Mouse (Mus musculus): Measurements from ENCODE around the gene Sft2d2. TPM values are rescaled to one million over a fixed set of nuclear protein-coding genes. Genes with fewer than 3 reads are reported as not detected.

Sft2d2 gene
- polyA plus RNA-seq, 1 experiment from 2014 or later: 14.0 TPM

DNA sequence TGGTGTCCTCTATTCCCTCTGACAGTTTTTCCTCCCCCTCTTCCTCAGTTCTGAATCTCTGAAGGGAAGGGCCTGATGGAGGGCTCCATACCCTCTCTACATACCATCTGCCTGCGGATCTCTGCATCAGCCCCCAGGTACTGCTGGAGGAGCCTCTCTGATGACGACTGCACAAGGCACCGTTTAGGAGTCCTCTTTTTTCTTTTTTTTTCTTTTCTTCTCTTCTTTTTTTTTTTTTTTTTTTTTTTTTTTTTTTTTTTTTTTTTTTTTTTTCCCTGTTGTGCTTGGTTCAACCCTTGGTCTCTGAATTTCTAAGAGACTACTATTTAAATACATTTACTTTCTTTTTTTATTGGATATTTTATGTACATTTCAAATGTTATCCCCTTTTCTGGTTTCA, 24.8 kb downstream of the Sft2d2 start:
- Histone ChIP-seq H3K4me3 (ENCODE audit: low read depth, low read length) (no peak overlapping the region), H3K9ac (ENCODE audit: low read length) (no peak overlapping the region), H3K4me1 (replicated peaks; ENCODE audit: control insufficient read depth, insufficient read depth, low read length) (no peaks in the 10 kb centered on the region), H3K36me3 (ENCODE audit: control insufficient read depth, insufficient read depth, low read length) (no peaks in the 10 kb centered on the region), H3K27me3 (ENCODE audit: control insufficient read depth, insufficient read depth, low read length) (no peaks in the 10 kb centered on the region), H3K4me2 (ENCODE audit: low read depth, low read length, severe bottlenecking) (no peak overlapping the region), H3K27ac (ENCODE audit: low read depth, low read length) (no peak overlapping the region), H3K9me3 (ENCODE audit: control insufficient read depth, low read length) (no peaks in the 10 kb centered on the region)
- ATAC-seq (replicated peaks; ENCODE audit: low FRiP score) (no peak), DNase-seq (ENCODE audit: low spot score) (peak; percentile 9)
- 89% methylated on average over 3 of the region's 3 CpGs for WGBS

DNA sequence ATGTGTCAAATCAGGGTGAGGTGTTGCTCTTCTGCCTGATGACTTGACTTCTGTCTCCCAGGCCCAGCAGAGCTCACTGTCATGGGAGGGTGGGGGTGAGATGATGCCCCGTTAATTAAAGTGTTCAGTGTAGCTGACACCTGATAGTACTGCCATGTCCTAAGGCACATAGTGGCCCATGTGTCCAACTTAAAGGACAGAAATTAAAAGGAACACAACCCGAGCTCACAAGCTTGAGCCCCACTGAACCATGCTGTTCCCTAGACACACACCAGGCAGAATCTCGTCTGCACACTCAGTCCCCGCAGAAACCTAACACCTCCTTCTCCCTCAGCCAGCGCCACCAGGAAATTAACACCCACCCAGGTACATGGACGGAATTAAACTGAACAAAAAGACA, 29.3 kb downstream of the Sft2d2 start:
- DNase-seq (ENCODE audit: low spot score): peak; percentile 19
- Histone ChIP-seq H3K27me3 (ENCODE audit: control insufficient read depth, insufficient read depth, low read length) (no peaks in the 10 kb centered on the region), H3K4me2 (ENCODE audit: low read depth, low read length, severe bottlenecking) (no peak overlapping the region), H3K36me3 (ENCODE audit: control insufficient read depth, insufficient read depth, low read length) (no peaks in the 10 kb centered on the region), H3K9me3 (ENCODE audit: control insufficient read depth, low read length) (no peaks in the 10 kb centered on the region), H3K4me3 (ENCODE audit: low read depth, low read length) (no peak overlapping the region), H3K4me1 (replicated peaks; ENCODE audit: control insufficient read depth, insufficient read depth, low read length) (no peaks in the 10 kb centered on the region), H3K9ac (ENCODE audit: low read length) (no peak overlapping the region), H3K27ac (ENCODE audit: low read depth, low read length) (no peak overlapping the region)
- ATAC-seq (replicated peaks; ENCODE audit: low FRiP score): no peak
- 63% methylated on average over 6 of the region's 6 CpGs for WGBS

GRCm38 (mm10) chr1:165160723-165161405, 33.4 kb downstream of the Sft2d2 start, which contains the start of gene Tbx19:
Gene Tbx19 (minus strand): TSS chr1:165160773.
- H3K4me1 ChIP-seq (replicated peaks; ENCODE audit: control insufficient read depth, insufficient read depth, low read length): no peaks in the 10 kb centered on the region
- 88% methylated on average over 8 of the region's 8 CpGs for WGBS

DNA sequence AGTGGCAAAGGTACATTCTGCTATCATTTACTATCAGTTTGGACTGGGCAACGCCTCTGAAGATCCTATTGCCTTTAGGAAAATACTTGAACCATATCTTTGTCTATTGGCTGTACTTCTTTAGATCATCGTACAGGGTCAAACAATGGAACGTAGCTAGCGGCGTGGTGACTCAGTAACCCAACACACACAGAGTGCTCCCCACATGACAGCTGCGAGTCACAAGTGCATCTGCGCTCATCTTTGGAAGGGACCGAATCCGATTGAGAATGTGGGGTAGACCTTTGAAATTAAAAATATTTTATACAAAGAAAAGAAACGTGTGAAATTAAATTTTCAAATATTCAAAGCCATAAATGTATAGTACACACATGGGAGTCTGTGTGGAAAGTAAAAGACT, 35.4 kb downstream of the Sft2d2 start:
- ATAC-seq (replicated peaks; ENCODE audit: low FRiP score) (no peak), DNase-seq (ENCODE audit: low spot score) (peak; percentile 20)
- no peaks in the 10 kb centered on the region for H3K4me1 ChIP-seq (replicated peaks; ENCODE audit: control insufficient read depth, insufficient read depth, low read length)
- WGBS: 81% methylated on average over 10 of the region's 10 CpGs
- no peaks in the 10 kb centered on the region for H3K36me3 ChIP-seq (ENCODE audit: control insufficient read depth, insufficient read depth, low read length)
- no peak overlapping the region for H3K4me3 ChIP-seq (ENCODE audit: low read depth, low read length)
- H3K27ac ChIP-seq (ENCODE audit: low read depth, low read length): no peak overlapping the region
- H3K9me3 ChIP-seq (ENCODE audit: control insufficient read depth, low read length): no peaks in the 10 kb centered on the region
- H3K4me2 ChIP-seq (ENCODE audit: low read depth, low read length, severe bottlenecking): no peak overlapping the region
- no peak overlapping the region for H3K9ac ChIP-seq (ENCODE audit: low read length)
- H3K27me3 ChIP-seq (ENCODE audit: control insufficient read depth, insufficient read depth, low read length): no peaks in the 10 kb centered on the region

More at GRCm38 (mm10) chr1:165160723-165161405, 33.4 kb downstream of the Sft2d2 start, which contains the start of gene Tbx19:
- H3K27me3 ChIP-seq (ENCODE audit: control insufficient read depth, insufficient read depth, low read length): no peaks in the 10 kb centered on the region
- H3K4me2 ChIP-seq (ENCODE audit: low read depth, low read length, severe bottlenecking): no peak within 1 kb of the TSS
- no peak within 1 kb of the TSS for H3K27ac ChIP-seq (ENCODE audit: low read depth, low read length)
- H3K9me3 ChIP-seq (ENCODE audit: control insufficient read depth, low read length): no peaks in the 10 kb centered on the region
- no peak within 1 kb of the TSS for H3K9ac ChIP-seq (ENCODE audit: low read length)
- no peaks in the 10 kb centered on the region for H3K36me3 ChIP-seq (ENCODE audit: control insufficient read depth, insufficient read depth, low read length)
- no peak for ATAC-seq (replicated peaks; ENCODE audit: low FRiP score)
- DNase-seq (ENCODE audit: low spot score): peak; percentile 25
- no peak within 1 kb of the TSS for H3K4me3 ChIP-seq (ENCODE audit: low read depth, low read length)

GRCm38 (mm10) chr1:165154162-165154561, 40.1 kb downstream of the Sft2d2 start:
- DNase-seq (ENCODE audit: low spot score): no peak
- Histone ChIP-seq H3K4me2 (ENCODE audit: low read depth, low read length, severe bottlenecking) (no peak overlapping the region), H3K27ac (ENCODE audit: low read depth, low read length) (no peak overlapping the region), H3K27me3 (ENCODE audit: control insufficient read depth, insufficient read depth, low read length) (no peaks in the 10 kb centered on the region), H3K9ac (ENCODE audit: low read length) (no peak overlapping the region), H3K4me3 (ENCODE audit: low read depth, low read length) (no peak overlapping the region), H3K9me3 (ENCODE audit: control insufficient read depth, low read length) (no peaks in the 10 kb centered on the region), H3K4me1 (replicated peaks; ENCODE audit: control insufficient read depth, insufficient read depth, low read length) (no peaks in the 10 kb centered on the region), H3K36me3 (ENCODE audit: control insufficient read depth, insufficient read depth, low read length) (no peaks in the 10 kb centered on the region)
- no peak for ATAC-seq (replicated peaks; ENCODE audit: low FRiP score)
- 90% methylated on average over 4 of the region's 4 CpGs for WGBS

DNA sequence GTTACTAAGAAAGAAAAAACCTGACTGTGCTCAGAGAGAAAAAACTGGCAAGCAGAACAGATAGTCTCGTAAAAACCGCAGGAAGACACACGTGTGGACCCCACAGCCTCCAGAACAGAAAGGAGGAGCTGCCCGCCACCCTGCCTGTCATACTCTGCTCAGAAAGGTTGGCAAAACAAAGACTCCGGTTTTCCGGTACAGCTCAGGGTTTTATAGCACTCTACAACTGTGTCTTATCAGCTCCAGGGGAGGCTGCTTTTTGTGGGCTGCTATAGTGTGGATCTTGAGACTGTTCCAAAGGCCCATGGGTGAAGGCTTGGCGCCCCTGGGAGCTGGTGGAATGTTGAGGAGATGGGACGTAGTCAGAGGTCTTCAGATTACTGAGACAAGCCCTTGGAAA, 43.0 kb downstream of the Sft2d2 start:
- H3K36me3 ChIP-seq (ENCODE audit: control insufficient read depth, insufficient read depth, low read length): no peaks in the 10 kb centered on the region
- no peaks in the 10 kb centered on the region for H3K9me3 ChIP-seq (ENCODE audit: control insufficient read depth, low read length)
- no peak overlapping the region for H3K9ac ChIP-seq (ENCODE audit: low read length)
- H3K4me1 ChIP-seq (replicated peaks; ENCODE audit: control insufficient read depth, insufficient read depth, low read length): no peaks in the 10 kb centered on the region
- no peaks in the 10 kb centered on the region for H3K27me3 ChIP-seq (ENCODE audit: control insufficient read depth, insufficient read depth, low read length)
- no peak overlapping the region for H3K4me3 ChIP-seq (ENCODE audit: low read depth, low read length)
- H3K27ac ChIP-seq (ENCODE audit: low read depth, low read length): no peak overlapping the region
- ATAC-seq (replicated peaks; ENCODE audit: low FRiP score) (no peak), DNase-seq (ENCODE audit: low spot score) (no peak)
- WGBS: 83% methylated on average over 8 of the region's 8 CpGs
- no peak overlapping the region for H3K4me2 ChIP-seq (ENCODE audit: low read depth, low read length, severe bottlenecking)

DNA sequence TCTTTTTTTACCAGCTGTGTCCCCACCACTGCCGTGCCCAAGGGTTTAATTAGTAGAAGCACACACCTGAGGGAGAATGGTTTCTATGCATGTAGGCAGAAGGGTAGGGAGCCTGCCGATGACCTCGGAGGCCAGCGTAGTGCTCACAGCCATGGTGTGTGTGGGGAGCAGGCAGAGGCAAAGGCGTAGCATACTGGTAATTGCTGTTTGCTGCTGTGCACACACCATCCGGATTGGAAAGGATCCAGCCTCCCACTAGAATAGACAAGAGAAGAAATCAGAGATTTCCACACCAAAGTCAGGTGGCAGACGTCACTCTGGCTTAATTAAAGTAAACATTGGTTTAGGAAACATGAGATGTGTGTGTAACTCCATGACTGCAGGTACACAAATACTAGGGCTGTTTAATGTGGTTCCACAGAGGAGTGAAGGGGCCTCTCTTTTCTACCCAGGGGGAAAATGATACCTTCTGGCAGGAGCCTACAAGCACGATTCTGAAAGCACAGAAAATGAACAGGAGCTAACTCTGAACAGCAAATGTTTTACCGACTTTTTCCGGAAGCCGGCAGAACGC, 51.8 kb downstream of the Sft2d2 start:
- H3K27me3 ChIP-seq (ENCODE audit: control insufficient read depth, insufficient read depth, low read length): no peaks in the 10 kb centered on the region
- H3K4me1 ChIP-seq (replicated peaks; ENCODE audit: control insufficient read depth, insufficient read depth, low read length): no peaks in the 10 kb centered on the region
- no peak overlapping the region for H3K4me3 ChIP-seq (ENCODE audit: low read depth, low read length)
- no peaks in the 10 kb centered on the region for H3K9me3 ChIP-seq (ENCODE audit: control insufficient read depth, low read length)
- H3K36me3 ChIP-seq (ENCODE audit: control insufficient read depth, insufficient read depth, low read length): no peaks in the 10 kb centered on the region
- H3K27ac ChIP-seq (ENCODE audit: low read depth, low read length): no peak overlapping the region
- H3K9ac ChIP-seq (ENCODE audit: low read length): no peak overlapping the region
- ATAC-seq (replicated peaks; ENCODE audit: low FRiP score) (no peak), DNase-seq (ENCODE audit: low spot score) (no peak)
- 89% methylated on average over 12 of the region's 12 CpGs for WGBS
- H3K4me2 ChIP-seq (ENCODE audit: low read depth, low read length, severe bottlenecking): no peak overlapping the region

- ATAC-seq (replicated peaks; ENCODE audit: low FRiP score) (no peak), DNase-seq (ENCODE audit: low spot score) (no peak)
- H3K4me2 ChIP-seq (ENCODE audit: low read depth, low read length, severe bottlenecking): no peak overlapping the region
- no peaks in the 10 kb centered on the region for H3K4me1 ChIP-seq (replicated peaks; ENCODE audit: control insufficient read depth, insufficient read depth, low read length)
- WGBS: 84% methylated on average over 3 of the region's 3 CpGs
- no peaks in the 10 kb centered on the region for H3K9me3 ChIP-seq (ENCODE audit: control insufficient read depth, low read length)
- H3K9ac ChIP-seq (ENCODE audit: low read length): no peak overlapping the region
- no peaks in the 10 kb centered on the region for H3K27me3 ChIP-seq (ENCODE audit: control insufficient read depth, insufficient read depth, low read length)
- no peak overlapping the region for H3K27ac ChIP-seq (ENCODE audit: low read depth, low read length)
- H3K36me3 ChIP-seq (ENCODE audit: control insufficient read depth, insufficient read depth, low read length): no peaks in the 10 kb centered on the region
- no peak overlapping the region for H3K4me3 ChIP-seq (ENCODE audit: low read depth, low read length)
These were observed 54.0 kb downstream of the Sft2d2 start for GRCm38 (mm10) chr1:165140227-165140626.

GRCm38 (mm10) chr1:165133858-165134257, 60.4 kb downstream of the Sft2d2 start:
- 88% methylated on average over 2 of the region's 2 CpGs for WGBS
- H3K4me2 ChIP-seq (ENCODE audit: low read depth, low read length, severe bottlenecking): no peak overlapping the region
- no peak for DNase-seq (ENCODE audit: low spot score)
- no peaks in the 10 kb centered on the region for H3K4me1 ChIP-seq (replicated peaks; ENCODE audit: control insufficient read depth, insufficient read depth, low read length)
- H3K27me3 ChIP-seq (ENCODE audit: control insufficient read depth, insufficient read depth, low read length): no peaks in the 10 kb centered on the region
- H3K36me3 ChIP-seq (ENCODE audit: control insufficient read depth, insufficient read depth, low read length): no peaks in the 10 kb centered on the region
- no peaks in the 10 kb centered on the region for H3K9me3 ChIP-seq (ENCODE audit: control insufficient read depth, low read length)
- no peak overlapping the region for H3K27ac ChIP-seq (ENCODE audit: low read depth, low read length)
- H3K9ac ChIP-seq (ENCODE audit: low read length): no peak overlapping the region
- no peak for ATAC-seq (replicated peaks; ENCODE audit: low FRiP score)
- H3K4me3 ChIP-seq (ENCODE audit: low read depth, low read length): no peak overlapping the region

Measured in forebrain, embryonic 11.5 days (tissue).